Comparison of ENCODE assay signal across 8 mouse cellular contexts in genomic region chr15:81871604-81872261, GRCm38 (mm10). TPM values are rescaled to one million over a fixed set of nuclear protein-coding genes. Genes with fewer than 3 reads are reported as not detected.
DNase-seq lines count a peak whose midpoint lies in the region; ATAC-seq and TF ChIP-seq lines count a peak whose summit lies in the region.

Gene Phf5a (minus strand): TSS chr15:81871911.

- in situ Hi-C loops in CH12.LX (cut with MboI; ENCODE audit: low pct_ligation_motif_present, low pct_unique_long_range_greater_than_20kb, low sequenced_read_pairs) = no loop called here

- H3K4me3 ChIP-seq in CH12.LX (replicated peaks in 1 of 3; ENCODE audit: low read depth in 2 of 3, low read length in 2 of 3, poor library complexity in 1 of 3) = peak within 1 kb of the TSS; percentile 94 to 100 (median 99)
- peak within 1 kb of the TSS; percentile 74 for H3K4me3 ChIP-seq in brown adipose tissue, adult 24 weeks (ENCODE audit: insufficient read depth, low read depth, low read length)
- H3K4me3 ChIP-seq in forebrain, embryonic 12.5 days (replicated peaks) = peak within 1 kb of the TSS; percentile 94
- peak within 1 kb of the TSS; percentile 98 for H3K4me3 ChIP-seq in heart, postnatal 0 days (ENCODE audit: low read depth, low read length)
- H3K4me3 ChIP-seq in lung, adult 2 months (replicated peaks; ENCODE audit: extremely low read depth, low read depth, low read length) = peak within 1 kb of the TSS; percentile 89

- H3K27ac ChIP-seq in CH12.LX (ENCODE audit: insufficient read depth, low read depth) = peak within 1 kb of the TSS; percentile 89
- H3K27ac ChIP-seq in brown adipose tissue, adult 24 weeks (replicated peaks; ENCODE audit: low read depth, low read length) = peak within 1 kb of the TSS; percentile 99
- H3K27ac ChIP-seq in forebrain, embryonic 12.5 days = peak within 1 kb of the TSS; percentile 98
- H3K27ac ChIP-seq in heart, postnatal 0 days (ENCODE audit: low read depth) = peak within 1 kb of the TSS; percentile 98

- no peak for TF ChIP-seq EP300 in CH12.LX (IDR thresholded peaks at IDR 0.05; ENCODE audit: low read length)
- peak; percentile 100 for TF ChIP-seq EP300 in heart, postnatal 0 days (IDR thresholded peaks at IDR 0.05; ENCODE audit: low read depth)

- no peaks in the 10 kb centered on the region for H3K9me3 ChIP-seq in CH12.LX (replicated peaks; ENCODE audit: low read length)
- H3K9me3 ChIP-seq in forebrain, embryonic 12.5 days = no peaks in the 10 kb centered on the region
- H3K9me3 ChIP-seq in heart, postnatal 0 days (replicated peaks; ENCODE audit: control insufficient read depth, low read length) = no peaks in the 10 kb centered on the region

- peak; percentile 69 for TF ChIP-seq POLR2A in CH12.LX (IDR thresholded peaks at IDR 0.05; ENCODE audit: low read depth, low read length)
- TF ChIP-seq POLR2A in lung, adult 2 months (IDR thresholded peaks at IDR 0.05; ENCODE audit: borderline replicate concordance, extremely low read depth, low read depth, low read length) = peak; percentile 63; the same call in 1 of the 2 replicates

- no peak for TF ChIP-seq CTCF in CH12.LX (conservative IDR thresholded peaks at IDR 0.05 in 1 of 2, IDR thresholded peaks at IDR 0.05 in 1 of 2; ENCODE audit: low read depth in 2 of 2, low read length in 2 of 2)
- no peak for TF ChIP-seq CTCF in heart, postnatal 0 days (IDR thresholded peaks at IDR 0.05; ENCODE audit: low read depth)
- no peak for TF ChIP-seq CTCF in lung, adult 2 months (IDR thresholded peaks at IDR 0.05; ENCODE audit: insufficient read depth, low read length)

- peak; percentile 90 for ATAC-seq in forebrain, embryonic 12.5 days (ENCODE audit: low FRiP score)
- ATAC-seq in heart, postnatal 0 days (ENCODE audit: insufficient read depth, low read depth) = peak; percentile 90
- peak; percentile 80 for ATAC-seq in neutrophil, adult 5-6 weeks (ENCODE audit: extremely low read depth, insufficient number of reproducible peaks, low FRiP score, poor library complexity, severe bottlenecking)

- TF ChIP-seq RAD21 in CH12.LX (IDR thresholded peaks at IDR 0.05; ENCODE audit: low read depth, low read length) = no peak

- H3K36me3 ChIP-seq in CH12.LX (replicated peaks in 1 of 2; ENCODE audit: control insufficient read depth in 1 of 2, insufficient read depth in 1 of 2, low read length in 1 of 2) = peaks cover 35 to 49% of the 10 kb centered on the region in 2 experiments
- peaks cover 39% of the 10 kb centered on the region for H3K36me3 ChIP-seq in forebrain, embryonic 12.5 days (replicated peaks)
- H3K36me3 ChIP-seq in heart, postnatal 0 days (replicated peaks; ENCODE audit: control insufficient read depth, insufficient read depth, low read length) = peaks cover 41% of the 10 kb centered on the region

- peaks cover 47% of the 10 kb centered on the region for H3K79me2 ChIP-seq in CH12.LX (replicated peaks; ENCODE audit: control insufficient read depth, extremely low read depth, insufficient read depth, poor library complexity, severe bottlenecking)

- peak; percentile 97 for DNase-seq in CH12.LX (ENCODE audit: extremely low read depth)
- DNase-seq in heart, postnatal 0 days (ENCODE audit: low spot score) = peak; percentile 94
- peak; percentile 91 to 94 for DNase-seq in kidney, postnatal 4 days
- peak; percentile 80 for DNase-seq in lung, adult 2 months
- peak; percentile 67 to 79 for DNase-seq in thymus, adult 18-20 months

- dilution Hi-C loops in CH12.LX (cut with MboI; ENCODE audit: extremely low pct_ligation_motif_present, extremely low pct_unique_long_range_greater_than_20kb, low sequenced_read_pairs) = no loop called here

- no peaks in the 10 kb centered on the region for H3K27me3 ChIP-seq in CH12.LX (replicated peaks)
- H3K27me3 ChIP-seq in forebrain, embryonic 12.5 days = no peaks in the 10 kb centered on the region
- H3K27me3 ChIP-seq in heart, postnatal 0 days (ENCODE audit: control insufficient read depth, insufficient read depth, low read length) = no peaks in the 10 kb centered on the region

- under 1% methylated on average over 30 of the region's 30 CpGs for WGBS in forebrain, embryonic 12.5 days
- under 1% methylated on average over 30 of the region's 30 CpGs for WGBS in heart, postnatal 0 days
- WGBS in lung, adult 2 months = under 1% methylated on average over 30 of the region's 30 CpGs

- H3K9ac ChIP-seq in CH12.LX (ENCODE audit: insufficient read depth, low read depth) = peak within 1 kb of the TSS; percentile 87
- peak within 1 kb of the TSS; percentile 83 for H3K9ac ChIP-seq in forebrain, embryonic 12.5 days
- H3K9ac ChIP-seq in heart, postnatal 0 days (replicated peaks; ENCODE audit: low read depth, low read length) = peak within 1 kb of the TSS; percentile 95

- peak within 1 kb of the TSS; percentile 98 for H3K4me2 ChIP-seq in CH12.LX (ENCODE audit: insufficient read depth, low read depth, poor library complexity, severe bottlenecking)
- H3K4me2 ChIP-seq in forebrain, embryonic 12.5 days = peak within 1 kb of the TSS; percentile 91
- H3K4me2 ChIP-seq in heart, postnatal 0 days (ENCODE audit: low read depth, low read length) = peak within 1 kb of the TSS; percentile 85

- peaks cover 8 to 60% of the 10 kb centered on the region in 2 experiments; a peak in 3 of 4 replicates for H3K4me1 ChIP-seq in CH12.LX (ENCODE audit: control insufficient read depth in 1 of 2, insufficient read depth in 2 of 2)
- 0 out of 2 replicates have a peak, but pooled peaks cover 3% of the 10 kb centered on the region for H3K4me1 ChIP-seq in brown adipose tissue, adult 24 weeks (ENCODE audit: control insufficient read depth, insufficient read depth, insufficient read length, low read length)
- H3K4me1 ChIP-seq in forebrain, embryonic 12.5 days = peaks cover 23% of the 10 kb centered on the region
- peaks cover 15% of the 10 kb centered on the region for H3K4me1 ChIP-seq in heart, postnatal 0 days (ENCODE audit: control insufficient read depth, insufficient read depth)
- H3K4me1 ChIP-seq in lung, adult 2 months (ENCODE audit: control insufficient read depth, insufficient read depth, low read length) = peaks cover 8% of the 10 kb centered on the region; the same call in 1 of the 2 replicates

TF ChIP-seq in CH12.LX, 34 proteins besides CTCF, POLR2A, EP300 and RAD21 (continues in another document):
- TF ChIP-seq USF1 (IDR thresholded peaks at IDR 0.05; ENCODE audit: low read depth, low read length) = no peak
- TF ChIP-seq KAT2A (IDR thresholded peaks at IDR 0.05; ENCODE audit: insufficient replicate concordance, low read length) = peak; percentile 90; the same call in 1 of the 2 replicates
- peak; percentile 83 for TF ChIP-seq ELF1 (IDR thresholded peaks at IDR 0.05; ENCODE audit: low read depth, low read length)
- TF ChIP-seq TCF12 (IDR thresholded peaks at IDR 0.05; ENCODE audit: low read depth, low read length) = peak; percentile 54
- TF ChIP-seq SMC3 (IDR thresholded peaks at IDR 0.05; ENCODE audit: low read depth, low read length) = no peak
- TF ChIP-seq GABPA (IDR thresholded peaks at IDR 0.05; ENCODE audit: insufficient replicate concordance, low read depth, low read length) = no peak; the same call in 1 of the 2 replicates
- TF ChIP-seq MAX (IDR thresholded peaks at IDR 0.05; ENCODE audit: low read length) = peak; percentile 56
- peak; percentile 71; the same call in 1 of the 2 replicates for TF ChIP-seq MYC (IDR thresholded peaks at IDR 0.05; ENCODE audit: low read depth, low read length)
- no peak; the same call in 1 of the 2 replicates for TF ChIP-seq JUN (IDR thresholded peaks at IDR 0.05; ENCODE audit: insufficient read depth, low read depth, low read length)
- TF ChIP-seq ZKSCAN1 (IDR thresholded peaks at IDR 0.05; ENCODE audit: borderline replicate concordance, low read depth, low read length) = no peak
- no peak; the same call in 1 of the 2 replicates for TF ChIP-seq SIN3A (IDR thresholded peaks at IDR 0.05; ENCODE audit: low read length)
- TF ChIP-seq MEF2A (IDR thresholded peaks at IDR 0.05; ENCODE audit: borderline replicate concordance, low read depth, low read length) = no peak; the same call in 1 of the 2 replicates
- no peak for TF ChIP-seq JUND (conservative IDR thresholded peaks at IDR 0.05; ENCODE audit: low read depth, low read length)
- no peak for TF ChIP-seq TBP (conservative IDR thresholded peaks at IDR 0.05; ENCODE audit: low read depth, low read length)
- TF ChIP-seq MAFK (IDR thresholded peaks at IDR 0.05; ENCODE audit: insufficient replicate concordance, low read length) = no peak; the same call in 1 of the 2 replicates
- no peak for TF ChIP-seq USF2 (conservative IDR thresholded peaks at IDR 0.05; ENCODE audit: low read depth, low read length)
- TF ChIP-seq IRF4 (IDR thresholded peaks at IDR 0.05; ENCODE audit: low read depth, low read length) = no peak; the same call in 1 of the 2 replicates
- TF ChIP-seq ETS1 (conservative IDR thresholded peaks at IDR 0.05; ENCODE audit: low read depth, low read length) = no peak
- peak; percentile 65; the same call in 1 of the 2 replicates for TF ChIP-seq E2F4 (IDR thresholded peaks at IDR 0.05; ENCODE audit: insufficient replicate concordance, low read depth, low read length)
- TF ChIP-seq CHD2 (IDR thresholded peaks at IDR 0.05; ENCODE audit: low read length) = peak; percentile 100
- peak; percentile 63; the same call in 1 of the 2 replicates for TF ChIP-seq POLR2AphosphoS2 (IDR thresholded peaks at IDR 0.05; ENCODE audit: low read depth, low read length)
- TF ChIP-seq MXI1 (IDR thresholded peaks at IDR 0.05; ENCODE audit: low read depth, low read length) = peak; percentile 77
- no peak for TF ChIP-seq ZC3H11A (IDR thresholded peaks at IDR 0.05; ENCODE audit: low read depth, low read length)
- TF ChIP-seq CHD1 (IDR thresholded peaks at IDR 0.05; ENCODE audit: low read depth, low read length) = peak; percentile 77; the same call in 1 of the 2 replicates
- no peak; the same call in 1 of the 2 replicates for TF ChIP-seq RCOR1 (conservative IDR thresholded peaks at IDR 0.05; ENCODE audit: low read depth, low read length)
- TF ChIP-seq MAZ (IDR thresholded peaks at IDR 0.05; ENCODE audit: low read depth, low read length) = peak; percentile 11; the same call in 1 of the 2 replicates

RNA-seq across cellular contexts. Expression of gene Phf5a, which starts in this region (rescaled TPM):
- total RNA-seq in CH12.LX (2012; rRNA removed) (86.3 and 126 TPM in 2 replicates), CH12.LX (2014; rRNA removed) (116 and 137 TPM in 2 replicates)
- 177 and 228 TPM in 2 replicates for polyA plus RNA-seq in CH12.LX (2012; ENCODE audit: insufficient read length, low read depth)
- 42.4 and 46.3 TPM in 2 replicates for polyA plus RNA-seq in brown adipose tissue, adult 24 weeks (2012; ENCODE audit: insufficient read depth, insufficient read length, missing spikeins)
- 138 and 140 TPM in 2 replicates for polyA plus RNA-seq in forebrain, embryonic 12.5 days (2016; fragmentation: Nextera tagmentation; extraction: Ambion mirVana)
- 26.9 and 31.0 TPM in 2 replicates for total RNA-seq in heart, postnatal 0 days (2014; rRNA removed; ENCODE audit: low replicate concordance)
- 60.7 and 65.3 TPM in 2 replicates for polyA plus RNA-seq in heart, postnatal 0 days (2015; fragmentation: Nextera tagmentation; extraction: Ambion mirVana)
- 23.6 and 34.4 TPM in 2 replicates for polyA plus RNA-seq in lung, adult 2 months (2012; rRNA removed)
- total RNA-seq in neutrophil, adult 5-6 weeks (2017) = 42.9 and 65.9 TPM in 2 replicates

Comparison
In these comparisons a context has a peak if more than half of its experiments do, and no peak if none do; other contexts are left out.
1. Peak in every context shown above with its lines: DNase-seq, ATAC-seq, H3K4me3 ChIP-seq and H3K27ac ChIP-seq.